Mouse (Mus musculus) urinary bladder, postnatal 10 days (tissue): ENCODE measurements around the gene Slain1.

ENCODE experiments used
- DNase-seq: peaks from one replicate; pipeline ENCODE4 v3.0.0; 2022; ENCODE audit warnings: low spot score

Gene Slain1

DNA sequence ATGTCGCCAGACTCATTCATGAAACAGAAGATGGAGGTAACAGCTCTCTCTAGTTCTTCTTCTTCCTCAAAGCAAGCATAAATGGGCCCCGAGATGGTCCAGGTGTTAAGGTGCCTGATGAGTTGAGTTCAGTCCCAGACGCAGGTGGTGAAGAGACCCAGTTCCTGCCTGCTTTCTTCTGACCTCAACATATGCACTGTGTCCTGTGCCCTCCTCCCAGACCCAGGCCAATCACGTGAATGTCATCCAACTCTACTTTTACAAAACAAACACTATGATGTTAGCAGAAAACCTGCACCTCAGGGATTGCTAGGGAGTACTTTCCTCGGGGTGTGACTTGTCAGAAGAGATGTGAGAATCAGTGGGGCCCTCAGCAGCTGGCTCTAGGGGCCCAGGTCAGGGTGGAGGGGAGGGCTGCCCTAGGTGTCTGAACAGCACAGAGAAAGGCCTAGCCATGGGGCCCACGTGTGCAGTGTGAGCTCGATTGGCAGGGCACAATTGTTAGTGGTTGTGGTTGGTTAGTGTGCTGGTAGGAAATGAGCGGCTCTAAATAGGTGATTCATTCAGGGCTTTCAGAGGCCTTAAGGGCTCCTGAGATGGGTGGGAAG, 16.4 kb downstream of the Slain1 start:
- no peak for DNase-seq

DNA sequence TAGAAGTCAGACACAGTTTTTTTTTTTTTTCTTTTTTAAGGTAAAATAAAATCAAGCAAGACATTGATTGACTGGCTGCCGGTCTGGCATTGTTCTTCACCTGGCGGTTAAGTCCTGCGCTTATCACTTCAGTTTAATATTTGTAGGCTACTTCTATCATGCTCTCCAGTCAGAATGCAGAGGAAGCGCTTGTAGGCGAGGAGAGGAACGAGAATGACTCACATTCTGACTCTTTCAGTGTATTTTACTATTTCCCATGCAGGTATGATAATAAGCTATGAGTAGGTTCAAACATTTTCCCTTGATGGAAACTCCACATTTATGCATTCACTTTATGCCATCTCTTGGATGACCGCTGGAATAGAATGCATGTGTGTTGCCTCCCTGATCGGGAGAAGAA, 17.0 kb downstream of the Slain1 start:
- no peak for DNase-seq

DNA sequence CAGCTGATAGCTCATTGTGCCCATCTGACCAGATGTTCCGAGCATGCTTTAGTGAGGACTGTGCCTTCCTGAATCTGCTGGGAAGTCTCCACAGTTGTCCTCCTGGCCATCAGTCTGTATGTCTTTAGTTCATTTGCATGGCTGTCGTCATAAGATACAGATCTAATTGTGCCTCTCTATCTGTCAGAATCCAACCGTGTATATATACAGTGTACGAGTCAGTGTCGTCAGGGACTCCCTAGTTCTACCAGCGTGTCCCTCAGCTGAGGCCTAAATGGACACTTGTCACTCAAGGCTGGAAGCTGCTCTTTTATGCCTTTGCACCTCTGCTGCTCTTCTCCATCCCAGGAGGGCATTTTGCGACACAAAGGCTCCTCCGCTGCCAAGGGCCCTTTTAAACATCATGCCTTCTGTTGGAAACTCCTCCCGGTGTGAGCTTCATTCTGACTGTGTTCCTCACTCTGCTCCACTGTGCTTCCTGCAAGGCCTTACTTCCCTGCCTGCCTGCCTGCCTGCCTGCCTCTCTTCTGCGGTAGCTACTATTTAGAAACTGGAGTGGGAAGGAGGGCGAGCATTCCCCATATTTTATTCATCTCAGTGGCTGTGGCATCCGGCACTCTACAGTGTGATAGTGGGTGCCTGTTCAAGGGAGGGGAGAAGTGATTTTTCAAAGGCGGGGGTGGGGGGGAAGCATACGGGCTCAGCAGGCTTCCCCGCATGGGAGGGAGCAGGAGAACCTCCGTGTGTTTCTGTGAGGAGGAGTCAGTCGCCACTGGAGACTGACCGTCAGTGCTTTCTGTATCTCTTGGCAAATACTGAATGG, 29.6 kb downstream of the Slain1 start:
- DNase-seq = no peak

DNA sequence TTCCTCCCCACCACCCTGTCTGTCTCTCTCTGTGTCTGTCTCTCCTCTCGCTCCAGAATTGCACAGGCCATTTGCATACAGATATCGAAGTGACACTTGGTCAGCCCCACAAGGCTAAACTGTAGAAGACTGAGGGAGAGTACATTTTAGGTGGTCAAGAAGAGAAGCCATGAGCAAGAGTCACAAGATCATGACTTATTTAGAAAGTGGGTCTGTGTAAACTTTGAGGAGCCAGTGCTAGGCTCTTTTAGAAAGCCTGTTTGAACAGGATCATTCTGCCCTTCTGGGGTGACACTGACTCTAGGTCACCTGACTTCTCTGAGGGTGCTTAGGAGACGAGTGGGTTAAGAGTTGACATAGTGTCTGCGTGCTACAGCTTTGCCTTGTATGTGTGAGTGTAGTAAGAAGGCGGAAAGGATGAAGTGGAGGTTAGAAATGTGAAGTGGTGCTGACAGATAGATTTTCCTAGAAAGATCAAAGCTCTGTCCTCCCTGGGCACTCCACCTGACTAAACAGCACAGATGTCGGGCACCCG, 30.3 kb downstream of the Slain1 start:
- DNase-seq = no peak

DNA sequence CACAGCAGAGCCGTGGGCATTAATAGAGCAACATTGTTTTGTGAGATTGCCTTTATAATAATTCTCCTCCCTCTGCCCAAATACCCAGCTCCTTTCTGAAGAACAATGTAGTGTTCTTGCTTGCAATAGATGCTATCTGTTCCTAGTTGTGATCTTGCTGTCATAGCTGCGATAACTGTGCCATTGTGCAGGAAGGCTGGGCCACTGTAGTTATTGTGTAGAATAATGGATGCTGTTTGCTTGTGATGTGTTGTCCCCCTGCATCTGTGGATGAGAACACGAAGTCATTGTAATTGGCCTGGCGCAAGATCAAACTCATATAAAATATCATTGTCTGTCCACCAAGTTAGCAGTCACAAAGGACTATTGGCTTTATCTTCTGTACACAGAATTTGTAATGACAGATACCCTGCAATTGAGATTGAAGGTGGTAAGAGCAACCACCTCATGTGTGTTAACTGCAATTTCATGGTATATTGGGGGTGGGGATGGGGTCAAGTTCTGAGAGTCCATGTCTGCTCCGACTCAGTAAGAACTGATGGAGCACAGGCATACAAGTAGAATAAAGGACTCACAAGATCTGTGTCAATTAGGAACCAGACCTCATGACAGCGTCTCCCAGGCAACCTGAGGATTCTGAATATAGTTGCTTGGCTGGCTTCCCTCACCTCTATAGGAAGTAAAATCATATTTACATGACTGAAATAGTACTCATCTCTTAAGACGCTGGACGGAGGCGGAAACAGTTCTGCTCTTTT, 32.8 kb downstream of the Slain1 start:
- no peak for DNase-seq

DNA sequence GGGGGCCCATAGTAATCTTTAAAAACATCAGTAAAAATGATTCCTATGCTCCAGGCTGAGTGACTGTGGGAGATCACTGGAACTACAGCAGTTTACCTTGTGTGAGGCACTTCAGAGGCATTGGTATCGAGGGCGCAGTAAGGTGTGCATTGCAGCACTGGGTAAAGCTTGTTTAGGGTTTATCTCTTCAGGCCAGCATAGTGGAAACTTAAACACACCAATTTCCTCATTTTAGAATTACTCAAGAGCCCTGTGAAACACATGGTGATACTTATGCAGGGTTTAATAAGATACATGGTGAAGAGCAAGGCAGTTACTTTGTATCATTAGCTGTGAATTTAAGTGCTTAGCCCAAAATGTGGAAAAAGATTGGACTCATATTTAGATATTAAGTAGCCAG, 37.0 kb downstream of the Slain1 start:
- DNase-seq = no peak

DNA sequence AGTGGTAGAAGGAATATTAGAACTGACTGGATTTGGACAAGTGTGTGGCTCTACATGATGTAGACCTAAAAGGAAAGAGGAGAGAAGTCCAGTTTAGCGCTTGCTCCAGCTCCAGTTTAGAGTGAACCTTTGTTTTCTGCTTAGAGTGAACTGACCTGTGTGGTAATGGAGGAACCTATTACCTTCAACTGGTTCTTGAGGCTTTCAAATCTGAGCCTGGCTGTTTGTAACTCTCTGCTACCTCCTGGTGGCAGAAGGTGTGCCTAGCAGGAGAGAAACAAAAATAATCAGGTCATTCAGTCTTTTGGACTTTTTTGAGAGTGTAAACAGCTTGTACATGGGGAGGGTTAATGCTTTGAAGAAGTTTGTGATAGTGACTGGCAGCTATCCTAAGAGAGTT, 44.3 kb downstream of the Slain1 start:
- DNase-seq = no peak

DNA sequence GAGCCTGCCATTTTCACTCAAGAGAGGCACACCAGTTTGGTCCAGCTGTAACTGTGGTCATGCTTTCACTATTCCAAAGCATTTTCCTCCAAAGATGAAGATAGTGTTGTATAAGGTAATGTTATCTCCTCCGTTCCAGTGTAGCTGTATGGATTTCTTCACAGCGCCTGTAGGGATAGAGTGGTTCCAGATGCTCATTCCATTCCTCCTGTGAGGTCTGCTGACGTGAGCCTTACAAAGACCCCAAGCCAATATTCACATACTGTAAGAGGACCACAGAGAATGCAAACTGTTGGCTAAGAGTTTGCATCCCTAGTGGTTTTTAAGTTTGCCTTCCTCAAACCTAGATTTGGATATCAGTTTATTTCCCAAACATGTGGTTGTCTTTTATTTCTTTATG, 45.6 kb downstream of the Slain1 start:
- DNase-seq = no peak

DNA sequence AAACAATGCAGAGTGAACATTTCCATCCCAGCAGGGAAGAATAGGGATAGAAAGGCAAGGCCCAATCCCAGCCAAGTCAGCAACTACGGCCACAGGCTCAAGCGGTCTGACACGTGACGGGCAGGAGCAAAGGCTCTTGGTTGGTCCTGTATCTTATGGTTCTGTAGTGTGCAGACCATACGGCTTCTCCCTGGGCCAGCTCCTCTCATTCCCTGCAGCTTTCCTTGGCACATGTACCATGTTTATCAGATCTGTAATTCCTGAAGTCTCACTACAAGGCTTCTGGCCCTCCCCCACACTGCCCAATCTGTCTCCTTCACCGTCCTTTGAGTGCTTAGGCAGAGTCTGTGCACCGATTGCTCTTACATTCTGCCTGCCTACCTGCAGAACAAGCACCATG, 47.1 kb downstream of the Slain1 start:
- DNase-seq = no peak

DNA sequence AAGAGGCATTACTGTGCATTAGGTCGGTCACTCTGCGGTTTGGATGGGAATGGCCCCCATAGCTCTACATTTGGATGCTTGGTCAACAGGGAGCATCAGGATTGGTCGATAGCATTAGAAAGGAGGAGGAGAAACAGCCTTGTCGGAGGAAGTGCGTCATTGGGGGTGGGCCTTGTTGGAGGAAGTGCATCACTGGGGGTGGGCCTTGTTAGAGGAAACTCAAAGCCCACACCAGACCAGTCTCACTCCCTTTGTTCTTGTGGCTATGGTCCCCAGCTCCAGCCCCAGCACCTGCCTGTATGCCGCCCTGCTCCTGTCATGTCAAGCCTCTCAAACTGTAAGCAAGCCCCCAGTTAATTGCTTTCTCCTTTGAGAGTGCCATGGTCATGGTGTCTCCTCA, 49.3 kb downstream of the Slain1 start:
- no peak for DNase-seq

DNA sequence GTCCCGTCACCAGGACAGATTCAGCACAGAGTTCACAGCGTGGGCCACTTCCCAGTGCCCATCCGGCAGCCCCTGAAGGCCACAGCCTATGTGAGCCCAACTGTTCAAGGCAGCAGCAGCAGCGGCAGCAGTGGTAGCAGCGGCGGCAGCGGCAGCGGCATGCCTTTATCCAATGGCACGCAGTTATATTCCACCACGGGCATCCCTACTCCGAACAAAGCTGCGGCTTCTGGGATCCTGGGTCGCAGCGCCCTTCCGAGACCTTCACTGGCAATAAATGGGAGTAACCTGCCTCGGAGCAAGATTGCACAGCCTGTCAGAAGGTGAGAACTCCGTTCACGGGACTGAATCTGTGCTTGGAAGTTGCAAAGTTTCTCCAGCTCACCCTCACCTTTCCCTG, 52.5 kb downstream of the Slain1 start:
- DNase-seq = no peak

DNA sequence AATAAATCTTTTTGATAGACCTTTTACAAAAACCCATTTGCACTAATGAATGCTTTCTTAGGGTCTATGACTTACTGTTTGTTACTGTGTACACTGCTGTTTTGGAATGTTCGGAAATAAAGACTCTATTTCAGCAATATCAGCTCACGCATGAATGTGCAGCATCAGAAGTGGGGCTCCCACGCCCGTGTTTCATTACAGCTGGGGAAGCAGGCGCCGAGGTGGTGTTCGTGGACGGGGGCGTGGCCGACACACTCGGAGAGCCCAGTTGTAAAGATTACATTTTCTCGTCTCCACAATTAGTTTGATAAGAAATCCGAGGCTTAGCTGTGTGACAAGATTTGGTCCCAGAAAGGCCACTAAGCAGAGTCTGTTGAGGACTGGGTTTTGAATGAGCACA, 54.7 kb downstream of the Slain1 start:
- no peak for DNase-seq

DNA sequence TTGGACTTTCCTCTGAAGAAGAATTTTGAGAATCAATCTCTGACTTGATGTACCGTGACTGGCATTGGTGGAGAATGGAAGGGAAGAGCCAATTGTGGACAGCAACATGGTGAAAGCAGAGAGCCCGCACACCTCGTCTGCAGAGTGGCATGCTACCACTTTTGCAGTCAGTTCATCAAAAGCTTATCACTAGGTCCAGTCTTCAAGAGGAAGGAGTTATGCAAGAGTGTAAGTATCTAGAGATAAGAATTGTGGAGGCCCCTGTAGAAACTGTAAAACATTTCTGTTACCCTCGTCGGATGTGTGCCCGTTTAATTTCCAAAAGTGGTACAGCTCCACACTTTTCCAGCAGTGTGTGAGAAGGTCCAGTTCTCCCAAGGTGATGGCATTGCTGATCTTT, 56.3 kb downstream of the Slain1 start:
- no peak for DNase-seq

DNA sequence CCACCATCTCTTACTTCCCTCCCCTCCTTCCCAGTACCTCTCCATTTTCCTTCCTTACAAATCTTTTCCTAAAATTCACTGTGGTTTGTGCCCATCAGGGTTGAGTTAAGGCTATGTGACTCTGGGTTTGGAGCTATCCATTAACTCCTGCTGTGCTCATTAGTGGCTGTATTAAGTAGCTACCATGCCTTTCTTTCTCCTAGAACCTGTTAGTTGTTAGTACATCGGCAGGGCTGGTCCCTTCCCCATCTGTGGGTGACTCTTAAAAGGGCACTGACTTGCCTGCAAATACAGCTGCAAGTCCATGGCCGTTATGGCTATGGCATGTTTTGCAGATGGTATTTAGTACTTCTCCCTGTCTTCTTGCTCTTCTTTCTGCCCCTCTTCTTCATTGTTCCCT, 58.6 kb downstream of the Slain1 start:
- no peak for DNase-seq

DNA sequence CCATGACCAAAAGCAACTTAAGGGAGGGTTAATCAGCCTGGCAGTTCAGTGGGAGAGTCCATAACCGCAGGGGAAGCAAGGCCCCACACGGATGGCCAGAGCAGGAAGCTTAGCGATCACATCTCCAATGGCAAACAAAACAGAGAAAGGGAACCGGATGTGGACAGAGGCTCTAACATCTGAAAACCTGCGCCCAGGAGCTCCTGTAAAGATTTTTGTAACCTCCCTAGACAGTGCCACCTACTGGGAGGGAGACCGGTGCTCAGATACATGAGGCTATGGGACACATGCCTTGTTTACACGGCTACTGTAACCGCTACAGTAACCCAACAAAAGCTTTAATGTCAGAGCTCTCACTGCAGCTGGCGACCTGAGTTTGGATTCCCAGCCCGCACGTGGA, 59.2 kb downstream of the Slain1 start:
- DNase-seq = no peak

DNA sequence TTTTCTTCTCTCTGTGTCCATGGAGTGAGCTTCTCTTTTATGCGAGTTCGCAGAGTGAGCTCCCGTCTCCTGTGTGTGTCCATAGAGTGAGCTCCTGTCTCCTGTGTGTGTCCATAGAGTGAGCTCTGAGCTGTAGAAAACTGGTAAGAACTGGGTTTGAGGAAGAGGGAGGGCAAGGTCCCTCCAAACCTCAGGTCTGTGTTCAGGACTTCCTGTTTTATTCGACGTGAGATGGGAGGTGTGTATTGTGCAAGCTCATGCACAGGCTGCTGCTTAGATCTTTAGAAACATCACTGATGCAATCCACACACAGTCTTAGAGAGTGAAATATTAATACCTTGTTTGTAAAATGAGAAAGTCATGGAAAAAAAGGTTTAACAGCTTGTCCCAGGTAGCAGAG, 63.0 kb downstream of the Slain1 start:
- DNase-seq = no peak

DNA sequence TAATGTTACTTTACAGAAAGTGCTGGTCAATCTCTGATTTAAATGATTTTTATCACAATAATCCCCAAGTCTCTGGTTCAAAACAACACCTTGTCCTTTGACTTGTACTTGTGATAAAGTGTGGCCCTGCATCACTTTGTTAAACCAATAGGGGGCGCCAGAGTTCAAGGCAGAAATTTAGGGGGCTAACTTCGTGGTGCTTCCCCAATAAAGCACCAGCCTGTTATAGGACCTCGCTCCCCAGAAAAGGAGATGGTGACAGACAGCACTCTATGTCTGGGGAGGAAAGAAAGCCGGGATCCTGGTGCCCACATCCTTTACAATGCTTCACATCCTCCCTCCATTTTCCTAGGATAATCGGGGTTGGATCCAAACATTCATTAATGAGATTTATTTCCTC, 67.5 kb downstream of the Slain1 start:
- DNase-seq = no peak

DNA sequence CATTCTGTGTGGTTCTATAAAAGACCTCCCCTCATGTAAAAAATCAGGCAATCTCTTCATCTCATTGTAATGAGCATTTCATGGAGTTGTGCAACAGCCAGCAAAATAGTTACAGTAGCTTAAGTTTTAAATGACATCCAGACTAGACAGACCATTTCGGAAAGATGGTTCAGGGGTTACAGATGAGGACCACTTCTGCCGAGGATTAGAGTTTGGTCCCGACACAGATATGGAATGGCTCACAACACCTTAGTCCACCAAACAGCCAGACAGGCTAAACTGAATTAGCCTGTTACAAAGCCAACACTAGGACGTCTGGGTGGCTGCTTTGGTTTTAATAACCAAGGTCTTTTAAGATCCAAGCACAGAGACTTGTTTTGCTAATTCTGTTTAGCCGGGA, 68.0 kb downstream of the Slain1 start:
- no peak for DNase-seq

DNA sequence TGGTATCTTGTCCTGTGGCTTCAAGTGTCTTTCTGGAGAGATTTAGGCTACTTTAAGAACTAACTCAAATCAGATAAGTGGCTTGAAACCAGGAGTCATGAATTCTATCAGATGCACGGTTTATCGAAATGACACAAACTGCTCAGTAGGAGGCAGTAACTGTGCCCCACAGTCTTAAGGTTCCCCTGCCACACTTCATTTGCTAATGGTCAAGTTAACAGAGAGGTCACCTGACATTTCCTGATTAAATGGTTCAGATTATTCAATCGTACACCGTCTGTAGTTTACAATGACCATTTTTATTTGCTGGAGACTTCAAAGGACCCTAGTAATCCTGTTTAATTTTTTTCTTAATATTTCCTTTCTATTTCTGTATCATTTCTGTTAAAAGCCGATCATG, 68.4 kb downstream of the Slain1 start:
- no peak for DNase-seq

DNA sequence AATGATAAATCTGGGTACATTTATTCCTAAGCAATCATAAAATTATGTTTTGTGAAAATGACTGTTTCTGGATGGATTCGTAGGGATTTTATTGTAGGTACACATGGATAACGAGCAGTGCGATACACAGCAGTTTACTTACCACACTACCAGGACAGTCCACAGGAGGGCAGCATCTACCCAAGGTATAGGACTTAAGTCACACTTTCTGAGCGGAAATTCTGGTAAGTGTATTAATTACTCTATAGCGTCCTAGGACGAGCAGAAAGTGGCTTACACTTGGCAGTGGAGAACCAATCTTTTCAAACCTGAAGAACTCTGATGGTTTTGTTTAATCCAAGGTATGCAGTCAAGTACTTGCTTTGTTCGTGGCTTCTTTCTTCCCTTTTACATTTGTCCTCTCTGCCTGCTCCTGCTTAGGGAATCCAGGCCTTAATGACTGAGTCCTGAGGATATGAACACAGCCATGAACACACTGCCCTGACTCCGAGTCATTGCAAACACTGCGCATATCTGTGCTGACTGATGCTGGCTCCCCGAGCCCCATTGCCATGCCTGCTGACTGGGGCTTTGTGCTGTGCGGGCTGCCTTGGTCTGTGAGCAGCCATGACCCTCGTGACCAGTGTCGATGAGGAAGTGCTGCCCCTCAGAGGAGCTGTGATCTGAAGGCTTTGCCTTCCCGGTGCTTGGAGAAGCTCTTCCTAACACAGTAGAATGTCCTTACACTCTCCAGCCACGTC, 69.0 kb downstream of the Slain1 start:
- DNase-seq = peak; percentile 57

DNA sequence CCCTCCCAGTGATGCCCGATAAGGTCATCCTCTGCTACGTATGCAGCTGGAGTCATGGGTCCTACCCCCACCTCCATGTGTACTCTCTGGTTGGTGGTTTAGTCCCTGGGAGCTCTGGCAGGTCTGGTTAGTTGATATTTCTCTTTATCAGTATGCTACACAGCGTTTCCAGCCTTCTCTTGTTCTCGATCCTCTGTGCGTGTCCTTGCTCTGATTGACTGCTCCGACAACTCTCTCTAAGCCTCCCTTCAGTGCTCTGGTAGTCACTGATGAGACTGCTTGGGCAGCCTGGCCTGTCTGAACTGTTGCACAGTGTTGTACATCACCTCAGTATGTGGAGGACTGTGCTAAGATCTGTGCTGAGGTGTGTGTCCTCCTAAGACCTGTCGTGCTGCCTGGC, 70.1 kb downstream of the Slain1 start:
- DNase-seq = no peak

DNA sequence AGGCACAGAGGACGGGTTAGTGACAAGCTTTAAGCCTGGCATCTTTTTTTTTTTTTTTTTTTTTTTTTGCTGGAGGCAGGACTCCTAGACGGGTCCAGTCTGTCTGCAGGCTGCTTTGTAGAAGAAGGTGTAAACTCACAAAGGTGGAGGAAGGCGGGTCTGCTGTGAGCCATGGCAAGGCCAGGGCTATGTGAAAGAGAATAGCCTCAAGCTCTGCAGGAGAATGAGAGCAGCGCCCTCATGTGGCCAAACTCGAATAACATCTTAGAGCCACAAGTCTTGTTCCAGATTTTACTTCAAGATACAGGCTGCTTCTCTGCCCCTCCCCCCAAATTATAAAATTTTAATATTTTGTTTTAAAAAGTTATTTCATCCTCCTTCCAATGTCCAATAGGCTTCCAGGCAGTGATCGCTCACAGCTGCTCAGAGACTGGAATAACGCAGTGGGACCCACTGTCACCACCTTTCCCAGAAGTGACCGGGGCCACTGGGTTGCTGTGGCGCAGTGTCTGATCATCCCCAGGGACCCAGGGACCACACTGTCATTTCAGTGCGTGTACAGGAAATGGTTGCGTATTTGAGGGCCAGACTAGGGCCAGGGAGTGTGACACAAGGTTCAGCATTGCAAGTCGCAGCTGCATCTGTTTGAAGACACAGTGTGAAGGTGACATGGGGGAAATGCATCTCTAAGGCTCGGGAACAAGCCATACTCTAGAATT, 70.8 kb downstream of the Slain1 start:
- DNase-seq = no peak
